ENCODE assay signal across 12 mouse cellular contexts in genomic region chr13:31579866-31580265, GRCm38 (mm10). TPM values are rescaled to one million over a fixed set of nuclear protein-coding genes. Genes with fewer than 3 reads are reported as not detected.
DNase-seq lines count a peak whose midpoint lies in the region; ATAC-seq lines count a peak whose summit lies in the region.
"Had no signal": no experiment of that assay in that cellular context is flagged by ENCODE, and none has a peak within 500 bp of the region (broad histone marks: within the 10 kb centered on the region; RNA-seq: fewer than 3 reads in every experiment).

No protein-coding gene starts in this region.

- 50% methylated on average over 9 of the region's 9 CpGs for WGBS in intestine, embryonic 15.5 days
- 38% methylated on average over 9 of the region's 9 CpGs for WGBS in liver, embryonic 15.5 days (ENCODE audit: insufficient replicate concordance)
- 53% methylated on average over 9 of the region's 9 CpGs for WGBS in stomach, embryonic 14.5 days
- WGBS in hindbrain, embryonic 12.5 days = 68% methylated on average over 9 of the region's 9 CpGs
- WGBS in forebrain, embryonic 15.5 days = 64% methylated on average over 9 of the region's 9 CpGs

- H3K27me3 ChIP-seq in intestine, embryonic 15.5 days (replicated peaks) = no peaks in the 10 kb centered on the region
- H3K27me3 ChIP-seq in liver, embryonic 15.5 days = no peaks in the 10 kb centered on the region; the same call in 1 of the 2 replicates
- no peaks in the 10 kb centered on the region for H3K27me3 ChIP-seq in stomach, embryonic 14.5 days (ENCODE audit: control insufficient read depth, insufficient read depth, low read length)
- H3K27me3 ChIP-seq in hindbrain, embryonic 12.5 days = no peaks in the 10 kb centered on the region; the same call in none of the 2 replicates
- H3K27me3 ChIP-seq in forebrain, embryonic 15.5 days = no peaks in the 10 kb centered on the region
- H3K27me3 ChIP-seq: Patski had no signal

- H3K36me3 ChIP-seq in intestine, embryonic 15.5 days = no peaks in the 10 kb centered on the region
- H3K36me3 ChIP-seq in liver, embryonic 15.5 days (replicated peaks) = no peaks in the 10 kb centered on the region
- H3K36me3 ChIP-seq in stomach, embryonic 14.5 days (ENCODE audit: control insufficient read depth, insufficient read depth, low read length) = no peaks in the 10 kb centered on the region
- H3K36me3 ChIP-seq in hindbrain, embryonic 12.5 days = no peaks in the 10 kb centered on the region
- no peaks in the 10 kb centered on the region for H3K36me3 ChIP-seq in forebrain, embryonic 15.5 days
- H3K36me3 ChIP-seq: heart, embryonic 13.5 days; limb, embryonic 13.5 days had no signal

- peak; percentile 79 for ATAC-seq in intestine, embryonic 15.5 days
- no peak for ATAC-seq in liver, embryonic 15.5 days (ENCODE audit: insufficient read depth)
- ATAC-seq in stomach, embryonic 14.5 days (ENCODE audit: insufficient number of reproducible peaks, insufficient read depth, low FRiP score, low read depth) = peak; percentile 84
- no peak for ATAC-seq in hindbrain, embryonic 12.5 days (ENCODE audit: low FRiP score)
- ATAC-seq in forebrain, embryonic 15.5 days (replicated peaks) = no peak
- ATAC-seq: Patski had no signal

- DNase-seq in ovary, postnatal 36 days (ENCODE audit: low spot score) = peak; percentile 20
- DNase-seq in ovary, adult 18-20 months (ENCODE audit: low spot score) = no peak
- no peak for DNase-seq in spleen, adult 18-20 months
- DNase-seq: right cerebral cortex, adult 18-20 months had no signal

- no peak overlapping the region for H3K27ac ChIP-seq in intestine, embryonic 15.5 days
- no peak overlapping the region for H3K27ac ChIP-seq in liver, embryonic 15.5 days (replicated peaks)
- H3K27ac ChIP-seq in stomach, embryonic 14.5 days (ENCODE audit: low read length) = no peak overlapping the region
- H3K27ac ChIP-seq in hindbrain, embryonic 12.5 days = no peak overlapping the region
- no peak overlapping the region for H3K27ac ChIP-seq in forebrain, embryonic 15.5 days (replicated peaks)
- H3K27ac ChIP-seq: heart, embryonic 13.5 days; limb, embryonic 13.5 days had no signal

- no peaks in the 10 kb centered on the region for H3K9me3 ChIP-seq in intestine, embryonic 15.5 days
- no peaks in the 10 kb centered on the region for H3K9me3 ChIP-seq in liver, embryonic 15.5 days (replicated peaks)
- H3K9me3 ChIP-seq in stomach, embryonic 14.5 days (ENCODE audit: control insufficient read depth, low read depth, low read length) = no peaks in the 10 kb centered on the region
- H3K9me3 ChIP-seq in hindbrain, embryonic 12.5 days (replicated peaks) = no peaks in the 10 kb centered on the region
- no peaks in the 10 kb centered on the region for H3K9me3 ChIP-seq in forebrain, embryonic 15.5 days
- H3K9me3 ChIP-seq: heart, embryonic 13.5 days; limb, embryonic 13.5 days had no signal

- H3K4me3 ChIP-seq in intestine, embryonic 15.5 days (replicated peaks) = no peak overlapping the region
- no peak overlapping the region for H3K4me3 ChIP-seq in liver, embryonic 15.5 days (replicated peaks)
- no peak overlapping the region for H3K4me3 ChIP-seq in stomach, embryonic 14.5 days (ENCODE audit: low read depth, low read length)
- H3K4me3 ChIP-seq in hindbrain, embryonic 12.5 days = no peak overlapping the region
- H3K4me3 ChIP-seq in forebrain, embryonic 15.5 days = no peak overlapping the region
- H3K4me3 ChIP-seq: heart, embryonic 13.5 days; limb, embryonic 13.5 days had no signal

- no peak overlapping the region for H3K4me2 ChIP-seq in intestine, embryonic 15.5 days (replicated peaks)
- H3K4me2 ChIP-seq in liver, embryonic 15.5 days = peak overlapping the region; percentile 25; the same call in 1 of the 2 replicates
- no peak overlapping the region for H3K4me2 ChIP-seq in stomach, embryonic 14.5 days (replicated peaks; ENCODE audit: low read depth, low read length)
- H3K4me2 ChIP-seq in hindbrain, embryonic 12.5 days (replicated peaks) = no peak overlapping the region
- H3K4me2 ChIP-seq in forebrain, embryonic 15.5 days (replicated peaks) = no peak overlapping the region
- H3K4me2 ChIP-seq: heart, embryonic 13.5 days; limb, embryonic 13.5 days had no signal

- H3K9ac ChIP-seq in intestine, embryonic 15.5 days = no peak overlapping the region
- no peak overlapping the region for H3K9ac ChIP-seq in liver, embryonic 15.5 days
- no peak overlapping the region for H3K9ac ChIP-seq in stomach, embryonic 14.5 days (replicated peaks; ENCODE audit: low read depth, low read length)
- no peak overlapping the region for H3K9ac ChIP-seq in hindbrain, embryonic 12.5 days
- no peak overlapping the region for H3K9ac ChIP-seq in forebrain, embryonic 15.5 days (replicated peaks)
- H3K9ac ChIP-seq: heart, embryonic 13.5 days; limb, embryonic 13.5 days had no signal

- 0 out of 2 replicates have a peak, but pooled peaks cover 4% of the 10 kb centered on the region for H3K4me1 ChIP-seq in intestine, embryonic 15.5 days (replicated peaks)
- H3K4me1 ChIP-seq in liver, embryonic 15.5 days (replicated peaks) = no peaks in the 10 kb centered on the region
- H3K4me1 ChIP-seq in stomach, embryonic 14.5 days (ENCODE audit: control insufficient read depth, insufficient read depth, low read length) = no peaks in the 10 kb centered on the region
- H3K4me1 ChIP-seq in hindbrain, embryonic 12.5 days = peaks cover 3% of the 10 kb centered on the region; the same call in 1 of the 2 replicates
- H3K4me1 ChIP-seq in forebrain, embryonic 15.5 days = peaks cover 6% of the 10 kb centered on the region; the same call in 1 of the 2 replicates

RNA-seq across cellular contexts. Expression of gene A530084C06Rik, which starts 20.7 kb away (rescaled TPM):
- polyA plus RNA-seq in intestine, embryonic 15.5 days (2015; fragmentation: Nextera tagmentation; extraction: Ambion mirVana) = not detected in 2 replicates
- not detected in 2 replicates for polyA plus RNA-seq in liver, embryonic 15.5 days (2015; fragmentation: Nextera tagmentation; extraction: Ambion mirVana)
- polyA plus RNA-seq in stomach, embryonic 14.5 days (2014; fragmentation: Nextera tagmentation; extraction: Ambion mirVana) = not detected in 2 replicates
- polyA plus RNA-seq in hindbrain, embryonic 12.5 days (2016; fragmentation: Nextera tagmentation; extraction: Ambion mirVana) = not detected in 2 replicates
- polyA plus RNA-seq in forebrain, embryonic 15.5 days (2015; fragmentation: Nextera tagmentation; extraction: Ambion mirVana) = not detected in 2 replicates
- polyA plus RNA-seq: heart, embryonic 13.5 days; limb, embryonic 13.5 days; Patski had no signal

RNA-seq across cellular contexts. Expression of gene Foxq1, which starts 23.9 kb away (rescaled TPM):
- 2.0 and 2.1 TPM in 2 replicates for polyA plus RNA-seq in intestine, embryonic 15.5 days (2015; fragmentation: Nextera tagmentation; extraction: Ambion mirVana)
- 1.0 and 1.3 TPM in 2 replicates for polyA plus RNA-seq in liver, embryonic 15.5 days (2015; fragmentation: Nextera tagmentation; extraction: Ambion mirVana)
- 16.7 and 20.9 TPM in 2 replicates for polyA plus RNA-seq in stomach, embryonic 14.5 days (2014; fragmentation: Nextera tagmentation; extraction: Ambion mirVana)
- polyA plus RNA-seq in hindbrain, embryonic 12.5 days (2016; fragmentation: Nextera tagmentation; extraction: Ambion mirVana) = 2.9 and 3.0 TPM in 2 replicates
- 2.4 and 2.6 TPM in 2 replicates for polyA plus RNA-seq in forebrain, embryonic 15.5 days (2015; fragmentation: Nextera tagmentation; extraction: Ambion mirVana)

RNA-seq across cellular contexts. Expression of gene Foxf2, which starts 45.8 kb away (rescaled TPM):
- polyA plus RNA-seq in intestine, embryonic 15.5 days (2015; fragmentation: Nextera tagmentation; extraction: Ambion mirVana) = 17.7 and 20.1 TPM in 2 replicates
- polyA plus RNA-seq in liver, embryonic 15.5 days (2015; fragmentation: Nextera tagmentation; extraction: Ambion mirVana) = 0.05 and 0.08 TPM in 2 replicates
- 21.3 and 21.9 TPM in 2 replicates for polyA plus RNA-seq in stomach, embryonic 14.5 days (2014; fragmentation: Nextera tagmentation; extraction: Ambion mirVana)
- polyA plus RNA-seq in hindbrain, embryonic 12.5 days (2016; fragmentation: Nextera tagmentation; extraction: Ambion mirVana) = 9.4 and 9.5 TPM in 2 replicates
- 4.3 and 4.8 TPM in 2 replicates for polyA plus RNA-seq in forebrain, embryonic 15.5 days (2015; fragmentation: Nextera tagmentation; extraction: Ambion mirVana)

Comparison
In these comparisons a context has a peak if more than half of its experiments do, and no peak if none do; other contexts are left out.
1. ATAC-seq: peak in intestine, embryonic 15.5 days (single experiment) and stomach, embryonic 14.5 days (single experiment); none in liver, embryonic 15.5 days (single experiment), hindbrain, embryonic 12.5 days (single experiment) and forebrain, embryonic 15.5 days (single experiment).